Mouse (Mus musculus): ENCODE measurements around the gene Pinlyp. TPM values are rescaled to one million over a fixed set of nuclear protein-coding genes. Genes with fewer than 3 reads are reported as not detected.
"Not testable (repeated sequence)": the region's sequence is repeated elsewhere in the genome, so short reads cannot be mapped to it uniquely, and the experiment has no call there.

The Pinlyp gene
- polyA plus RNA-seq, 2 experiments, result 0.35 to 1.7 TPM

DNA sequence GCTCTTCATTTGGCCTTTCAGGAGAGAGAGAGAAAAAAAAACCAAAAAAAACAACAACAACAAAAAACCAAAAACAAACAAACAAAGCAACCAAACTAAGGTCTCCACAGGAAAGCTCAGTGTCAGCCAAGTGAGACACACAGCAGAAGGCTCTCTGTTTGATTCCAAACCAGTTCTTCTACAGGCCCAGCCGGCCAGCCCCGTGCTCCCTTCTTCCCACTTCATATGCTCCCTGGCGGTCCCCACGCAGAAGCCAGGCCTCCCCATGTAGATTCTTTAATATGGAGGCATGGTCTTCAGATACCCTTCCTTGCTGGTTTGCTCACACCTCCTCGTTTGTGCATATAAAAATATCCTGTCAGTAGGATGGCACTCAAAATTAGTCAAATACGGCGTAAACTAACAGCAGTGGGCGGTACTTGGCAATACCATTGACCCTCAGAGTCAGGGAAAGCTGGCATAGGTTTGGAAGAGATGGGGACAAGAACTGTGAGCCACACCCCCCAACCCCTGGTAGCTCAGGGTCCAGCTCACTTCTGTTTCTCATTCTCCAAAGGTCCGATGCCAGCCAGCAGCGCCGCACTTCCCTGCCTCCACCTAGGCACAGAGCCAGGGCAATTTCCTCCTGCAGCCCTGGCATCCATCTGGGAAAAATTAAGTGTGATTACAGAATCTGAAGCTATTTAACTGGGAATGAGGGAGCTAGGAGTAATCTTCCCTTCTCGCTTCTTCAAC is 20.1 kb downstream of the Pinlyp start:
- no peak overlapping the region for H3K4me2 ChIP-seq (replicated peaks; ENCODE audit: low read depth, low read length, severe bottlenecking)
- no peaks in the 10 kb centered on the region for H3K27me3 ChIP-seq (ENCODE audit: control insufficient read depth, insufficient read depth, low read length)
- ATAC-seq (ENCODE audit: low FRiP score, low read depth), result no peak
- DNase-seq (ENCODE audit: low spot score), result no peak
- no peak overlapping the region for H3K9ac ChIP-seq (ENCODE audit: low read depth, low read length, severe bottlenecking)
- WGBS, result 71% methylated on average over 12 of the region's 12 CpGs
- H3K9me3 ChIP-seq (ENCODE audit: control insufficient read depth, low read length), result no peaks in the 10 kb centered on the region
- H3K4me1 ChIP-seq (ENCODE audit: control insufficient read depth, insufficient read depth, low read length), result peaks cover 7% of the 10 kb centered on the region
- H3K27ac ChIP-seq (replicated peaks; ENCODE audit: low read depth, low read length), result peak overlapping the region; percentile 19; the same call in 1 of the 2 replicates
- no peak overlapping the region for H3K4me3 ChIP-seq (replicated peaks; ENCODE audit: low read length)
- no peaks in the 10 kb centered on the region for H3K36me3 ChIP-seq (ENCODE audit: control insufficient read depth, insufficient read depth, low read length)
- no peak for TF ChIP-seq POLR2A (IDR thresholded peaks at IDR 0.05; ENCODE audit: borderline replicate concordance, extremely low read depth, insufficient read depth, insufficient read length)

DNA sequence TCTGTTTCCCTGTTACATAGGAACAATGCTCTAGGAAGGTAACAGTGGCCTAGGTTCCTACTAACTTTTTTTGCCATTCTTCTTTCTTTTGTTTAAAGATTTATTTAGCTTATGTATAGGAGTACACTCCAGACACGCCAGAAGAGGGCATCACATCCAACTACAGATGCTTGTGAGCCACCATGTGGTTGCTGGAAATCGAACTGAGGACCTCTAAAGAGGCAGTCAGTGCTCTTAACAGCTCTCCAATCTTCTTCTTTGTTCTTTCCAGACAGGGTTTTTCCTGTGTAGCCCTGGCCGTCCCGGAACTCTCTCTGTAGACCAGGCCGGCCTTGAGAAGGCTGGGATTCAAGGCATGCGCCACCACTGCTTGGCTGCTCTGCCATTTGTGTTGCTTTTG is 20.9 kb downstream of the Pinlyp start:
- no peak for TF ChIP-seq POLR2A (IDR thresholded peaks at IDR 0.05; ENCODE audit: borderline replicate concordance, extremely low read depth, insufficient read depth, insufficient read length)
- Histone ChIP-seq H3K36me3 (ENCODE audit: control insufficient read depth, insufficient read depth, low read length) (no peaks in the 10 kb centered on the region), H3K27ac (replicated peaks; ENCODE audit: low read depth, low read length) (no peak overlapping the region), H3K4me2 (replicated peaks; ENCODE audit: low read depth, low read length, severe bottlenecking) (no peak overlapping the region), H3K4me1 (ENCODE audit: control insufficient read depth, insufficient read depth, low read length) (peaks cover 7% of the 10 kb centered on the region), H3K9me3 (ENCODE audit: control insufficient read depth, low read length) (no peaks in the 10 kb centered on the region), H3K27me3 (ENCODE audit: control insufficient read depth, insufficient read depth, low read length) (no peaks in the 10 kb centered on the region), H3K9ac (ENCODE audit: low read depth, low read length, severe bottlenecking) (no peak overlapping the region), H3K4me3 (replicated peaks; ENCODE audit: low read length) (no peak overlapping the region)
- DNase-seq (ENCODE audit: low spot score), result no peak
- no peak for ATAC-seq (ENCODE audit: low FRiP score, low read depth)
- 86% methylated on average over 6 of the region's 6 CpGs for WGBS

DNA sequence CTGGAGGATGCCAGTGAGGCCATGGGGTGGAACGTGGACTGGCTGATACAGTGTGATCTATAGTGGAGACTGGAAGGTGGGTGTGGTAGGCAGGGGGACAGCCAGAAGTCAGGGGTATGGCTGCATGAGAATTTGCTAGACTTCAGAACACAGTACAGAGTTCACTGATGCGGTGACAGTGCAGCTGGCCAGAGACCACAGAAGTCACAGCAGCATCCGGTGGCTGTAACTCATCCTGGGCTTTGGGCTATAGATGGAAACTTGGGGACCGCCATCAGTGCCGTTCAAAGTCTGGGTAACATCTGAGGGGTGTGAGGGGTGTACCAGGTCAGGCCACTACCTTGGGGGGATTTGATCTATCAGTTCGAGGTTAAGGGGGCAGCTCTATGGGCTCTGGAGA is 22.2 kb downstream of the Pinlyp start:
- 91% methylated on average over 6 of the region's 6 CpGs for WGBS
- DNase-seq (ENCODE audit: low spot score) (no peak), ATAC-seq (ENCODE audit: low FRiP score, low read depth) (no peak)
- no peak for TF ChIP-seq POLR2A (IDR thresholded peaks at IDR 0.05; ENCODE audit: borderline replicate concordance, extremely low read depth, insufficient read depth, insufficient read length)
- Histone ChIP-seq H3K27ac (replicated peaks; ENCODE audit: low read depth, low read length) (no peak overlapping the region), H3K4me1 (ENCODE audit: control insufficient read depth, insufficient read depth, low read length) (no peaks in the 10 kb centered on the region; the same call in 1 of the 2 replicates), H3K9ac (ENCODE audit: low read depth, low read length, severe bottlenecking) (no peak overlapping the region), H3K27me3 (ENCODE audit: control insufficient read depth, insufficient read depth, low read length) (no peaks in the 10 kb centered on the region), H3K4me3 (replicated peaks; ENCODE audit: low read length) (no peak overlapping the region), H3K4me2 (replicated peaks; ENCODE audit: low read depth, low read length, severe bottlenecking) (no peak overlapping the region), H3K36me3 (ENCODE audit: control insufficient read depth, insufficient read depth, low read length) (no peaks in the 10 kb centered on the region), H3K9me3 (ENCODE audit: control insufficient read depth, low read length) (no peaks in the 10 kb centered on the region)

DNA sequence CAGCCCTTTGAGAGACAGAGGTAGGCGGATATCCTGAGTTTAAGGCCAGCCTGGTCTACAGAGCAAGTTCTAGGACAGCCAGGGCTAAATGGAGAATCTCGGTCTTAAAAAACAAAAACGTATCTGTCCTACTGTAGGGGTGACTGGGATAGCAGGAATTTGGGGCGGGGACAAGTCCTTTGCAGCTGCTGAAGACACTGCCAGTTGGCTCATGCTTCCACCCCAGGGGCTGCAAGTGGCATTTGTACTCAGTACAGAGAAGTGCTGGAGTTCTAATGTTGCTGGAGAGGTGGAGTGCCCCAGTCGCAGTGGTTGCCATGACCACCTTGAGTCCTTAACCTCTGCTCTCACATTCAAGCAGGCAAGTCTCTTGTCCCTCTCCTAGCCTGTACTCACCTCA is 23.1 kb downstream of the Pinlyp start:
- H3K9me3 ChIP-seq (ENCODE audit: control insufficient read depth, low read length), result no peaks in the 10 kb centered on the region
- no peak overlapping the region for H3K4me3 ChIP-seq (replicated peaks; ENCODE audit: low read length)
- 58% methylated on average over 5 of the region's 5 CpGs for WGBS
- peak; percentile 30; the same call in 1 of the 2 replicates for ATAC-seq (ENCODE audit: low FRiP score, low read depth)
- no peak overlapping the region for H3K27ac ChIP-seq (replicated peaks; ENCODE audit: low read depth, low read length)
- no peaks in the 10 kb centered on the region for H3K27me3 ChIP-seq (ENCODE audit: control insufficient read depth, insufficient read depth, low read length)
- H3K36me3 ChIP-seq (ENCODE audit: control insufficient read depth, insufficient read depth, low read length), result no peaks in the 10 kb centered on the region
- TF ChIP-seq POLR2A (IDR thresholded peaks at IDR 0.05; ENCODE audit: borderline replicate concordance, extremely low read depth, insufficient read depth, insufficient read length), result no peak
- no peak overlapping the region for H3K9ac ChIP-seq (ENCODE audit: low read depth, low read length, severe bottlenecking)
- no peak for DNase-seq (ENCODE audit: low spot score)
- H3K4me2 ChIP-seq (replicated peaks; ENCODE audit: low read depth, low read length, severe bottlenecking), result no peak overlapping the region
- no peaks in the 10 kb centered on the region; the same call in 1 of the 2 replicates for H3K4me1 ChIP-seq (ENCODE audit: control insufficient read depth, insufficient read depth, low read length)

DNA sequence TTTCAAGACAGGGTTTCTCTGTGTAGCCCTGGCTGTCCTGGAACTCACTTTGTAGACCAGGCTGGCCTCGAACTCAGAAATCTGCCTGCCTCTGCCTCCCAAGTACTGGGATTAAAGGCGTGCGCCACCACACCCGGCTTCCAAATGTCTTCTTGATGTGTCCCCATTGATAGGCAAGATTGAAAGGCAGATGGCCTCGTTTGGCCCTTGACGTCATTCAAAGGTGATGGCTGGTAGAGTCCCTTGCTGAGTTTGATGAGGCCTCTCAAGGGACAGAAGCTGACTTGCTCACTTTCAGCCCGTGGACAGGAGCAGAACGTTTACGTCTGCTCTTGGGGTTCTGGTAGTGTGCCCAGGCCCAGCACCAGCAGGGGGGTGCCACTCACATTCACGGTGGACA is 25.9 kb downstream of the Pinlyp start:
- not testable (repeated sequence) for H3K9me3 ChIP-seq (ENCODE audit: control insufficient read depth, low read length); H3K4me2 ChIP-seq (replicated peaks; ENCODE audit: low read depth, low read length, severe bottlenecking); H3K36me3 ChIP-seq (ENCODE audit: control insufficient read depth, insufficient read depth, low read length); ATAC-seq (ENCODE audit: low FRiP score, low read depth); H3K9ac ChIP-seq (ENCODE audit: low read depth, low read length, severe bottlenecking); H3K27ac ChIP-seq (replicated peaks; ENCODE audit: low read depth, low read length); DNase-seq (ENCODE audit: low spot score); H3K4me3 ChIP-seq (replicated peaks; ENCODE audit: low read length); H3K27me3 ChIP-seq (ENCODE audit: control insufficient read depth, insufficient read depth, low read length); H3K4me1 ChIP-seq (ENCODE audit: control insufficient read depth, insufficient read depth, low read length)
- 90% methylated on average over 9 of the region's 10 CpGs for WGBS

All from limb, embryonic 14.5 days (tissue).